Mouse (Mus musculus) lung, postnatal 25 days (tissue): ENCODE data around the gene Gm266.
A peak's percentile ranks its signal among the peaks of the same experiment; 100 is the strongest.
"Not testable (repeated sequence)": the region's sequence is repeated elsewhere in the genome, so short reads cannot be mapped to it uniquely, and the experiment has no call there.

Experiments
- DNase-seq: peaks from one replicate; pipeline ENCODE4 v3.0.0; 2022; ENCODE audit warnings: low spot score

The Gm266 gene

DNA sequence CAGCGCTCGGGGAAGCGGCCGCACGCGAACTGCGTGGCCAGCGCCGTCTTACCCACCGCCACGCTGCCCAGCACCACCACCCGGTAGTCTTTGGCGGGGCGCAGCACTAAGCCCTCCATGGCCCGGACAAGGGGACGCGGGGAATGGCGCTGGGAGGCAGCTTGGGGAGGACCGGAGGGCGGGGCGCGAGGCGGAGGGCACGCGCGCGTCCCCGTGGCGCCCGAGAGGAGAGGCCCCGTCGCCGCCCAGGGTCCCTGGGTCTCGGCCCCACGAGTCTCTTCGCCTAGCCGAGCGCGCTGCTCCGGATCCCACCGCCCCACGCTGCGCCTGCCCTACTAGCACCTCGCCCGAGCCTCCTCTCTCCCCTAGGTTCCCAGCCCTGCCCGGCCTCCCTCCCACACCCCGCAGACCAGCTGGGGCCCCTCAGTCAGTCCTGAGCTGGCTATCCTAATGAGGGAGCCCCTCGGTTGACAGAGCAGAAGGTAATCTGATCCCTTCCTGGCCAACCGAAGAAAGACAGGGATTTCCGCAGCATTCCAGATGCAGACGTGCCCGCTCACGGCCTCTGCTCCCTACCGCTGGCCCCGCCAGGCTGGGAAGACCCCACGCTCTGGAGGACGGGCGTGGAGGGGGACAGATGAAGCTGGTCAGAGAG is at the start of gene Gm266:
TSS of gene Gm266 (minus strand) at position 172 of the 655 bp plus-strand sequence.
- DNase-seq = no peak

DNA sequence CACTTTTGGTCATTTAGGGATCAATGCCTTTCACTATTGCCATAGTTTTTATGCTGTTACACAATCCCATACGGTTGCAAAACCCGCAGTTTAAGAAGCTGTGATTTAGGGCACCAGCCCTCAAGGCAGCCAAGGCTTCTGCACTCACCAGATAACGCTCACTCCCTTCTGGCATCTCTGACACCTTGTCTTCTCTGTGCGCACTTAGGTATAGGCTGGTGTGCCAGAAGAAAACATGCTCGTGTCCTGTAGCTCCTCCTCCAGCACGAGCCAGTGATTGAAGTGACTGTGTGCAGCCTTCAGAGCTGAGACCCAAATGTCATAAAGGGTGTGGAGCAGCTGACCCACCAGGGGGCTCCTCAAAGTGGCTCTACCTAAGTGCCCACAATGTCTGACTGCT is 49.7 kb upstream of the Gm266 start:
- peak; percentile 13 for DNase-seq

DNA sequence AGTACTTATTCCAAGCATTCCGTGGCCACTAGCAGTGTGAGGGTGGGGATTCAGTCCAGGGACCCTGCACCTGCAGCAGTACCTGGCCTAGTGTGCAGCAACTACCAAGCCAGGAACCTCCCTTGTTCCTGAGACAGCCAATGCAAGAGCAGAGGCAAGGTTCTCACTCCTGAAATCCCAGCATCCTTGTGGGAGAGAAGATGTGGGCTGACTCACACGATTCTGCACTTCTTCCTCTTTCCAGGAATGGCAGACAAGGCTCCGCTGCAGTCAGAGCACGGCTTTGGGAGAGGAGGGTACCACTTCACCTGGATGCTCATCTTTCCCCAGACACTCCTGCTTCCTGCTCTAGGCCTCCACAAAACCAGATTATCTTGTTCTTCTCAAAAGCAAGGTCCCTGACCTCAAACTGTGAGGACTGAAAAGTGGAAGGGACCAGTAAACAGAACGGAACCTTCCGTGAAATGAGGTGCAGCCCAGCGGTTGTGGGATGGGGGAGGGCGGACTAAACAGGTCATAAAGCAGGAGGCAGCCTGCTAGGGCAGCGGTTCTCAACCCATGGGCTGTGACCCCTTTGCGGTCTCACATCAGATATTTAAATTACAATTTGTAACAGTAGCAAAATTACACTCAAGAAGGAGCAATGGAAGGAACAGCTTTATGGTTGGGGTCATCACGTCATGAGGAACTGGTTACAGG is 47.6 kb upstream of the Gm266 start:
- no peak for DNase-seq

DNA sequence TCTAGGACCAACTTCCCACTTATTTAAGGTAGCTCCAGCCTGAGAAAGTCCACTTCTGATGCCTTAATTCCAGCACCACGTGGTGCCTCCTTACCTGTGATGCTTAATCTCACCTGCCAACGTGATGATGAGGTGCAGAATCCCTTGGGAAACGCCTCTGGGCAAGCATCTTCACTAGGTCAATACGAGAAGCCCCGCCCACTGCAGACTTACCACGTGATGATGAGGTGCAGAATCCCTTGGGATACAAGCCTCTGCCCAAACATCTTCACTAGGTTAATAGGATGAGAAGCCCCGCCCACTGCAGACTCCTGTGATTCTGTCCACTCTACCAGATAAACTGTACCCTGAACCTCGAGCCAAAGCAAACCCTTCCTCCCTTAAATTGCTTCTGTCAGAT is 43.6 kb upstream of the Gm266 start:
- no peak for DNase-seq

DNA sequence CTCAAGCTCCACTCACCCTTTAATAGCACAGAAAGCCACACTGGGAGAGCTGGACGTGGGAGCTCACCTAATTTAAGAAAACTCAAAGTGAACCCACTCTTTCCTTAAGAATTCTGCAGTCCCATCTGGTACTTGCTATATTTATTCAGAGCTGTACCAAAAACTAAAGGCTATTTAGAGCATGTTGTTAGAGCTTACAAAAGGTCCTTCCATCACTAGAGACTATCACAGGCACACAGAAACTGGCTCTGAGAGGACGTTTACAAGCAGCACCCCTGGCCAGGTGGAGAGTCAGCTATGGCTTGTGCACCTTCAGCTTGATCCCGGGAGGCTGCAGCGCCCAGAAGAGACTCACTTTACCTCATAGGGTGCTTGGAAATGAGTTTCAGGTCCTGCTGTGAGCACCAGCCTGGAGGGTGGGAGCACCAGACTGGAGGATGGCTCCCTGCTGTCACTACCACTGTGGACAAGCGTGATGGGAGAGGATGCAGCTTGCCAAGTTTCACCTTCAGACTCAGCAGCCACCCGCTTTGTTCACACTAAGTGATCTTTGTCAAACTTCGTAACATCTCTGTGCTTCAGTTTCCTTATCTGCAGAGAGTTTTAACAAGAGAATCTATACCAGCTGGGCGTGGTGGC is 42.1 kb upstream of the Gm266 start:
- DNase-seq = no peak

DNA sequence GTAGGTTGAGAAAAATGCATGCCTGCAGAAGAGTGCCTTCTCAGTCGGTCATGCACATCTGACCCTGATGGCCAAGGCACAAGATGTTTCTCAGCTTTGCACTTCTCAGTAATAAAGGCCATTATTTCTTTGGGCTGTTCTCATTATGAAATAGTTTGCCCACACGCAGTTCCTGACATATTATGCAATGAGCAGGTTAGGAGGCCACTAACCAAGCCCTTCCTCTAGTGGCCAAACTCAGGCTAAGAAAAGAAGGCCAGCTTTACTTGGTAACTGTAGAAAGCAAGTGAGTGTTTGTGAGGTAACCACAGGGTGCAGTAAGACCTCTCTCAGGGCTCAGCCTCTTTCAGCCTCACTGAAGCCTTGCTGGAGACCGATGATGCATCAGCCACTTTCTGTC is 39.3 kb upstream of the Gm266 start:
- peak; percentile 43 for DNase-seq

DNA sequence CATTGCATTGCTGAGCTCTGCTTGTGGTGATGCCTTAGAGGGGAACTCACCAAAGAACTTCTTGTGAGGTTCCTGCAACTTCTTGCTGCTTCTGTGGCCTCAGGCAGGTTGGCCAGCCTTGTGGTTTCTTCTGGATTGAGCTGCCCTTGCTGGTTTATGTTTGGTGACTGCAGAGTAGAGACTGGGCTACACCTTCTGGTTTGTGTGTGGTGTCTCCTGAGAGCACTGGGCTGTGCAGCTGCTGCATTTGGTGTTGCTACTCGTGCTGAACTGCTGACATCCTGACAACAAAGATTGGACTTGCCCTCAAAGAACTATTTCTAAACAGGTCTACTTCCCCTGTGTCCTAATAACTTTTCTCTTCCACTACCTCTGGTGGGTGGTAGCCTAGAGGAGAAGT is 38.8 kb upstream of the Gm266 start:
- no peak for DNase-seq

DNA sequence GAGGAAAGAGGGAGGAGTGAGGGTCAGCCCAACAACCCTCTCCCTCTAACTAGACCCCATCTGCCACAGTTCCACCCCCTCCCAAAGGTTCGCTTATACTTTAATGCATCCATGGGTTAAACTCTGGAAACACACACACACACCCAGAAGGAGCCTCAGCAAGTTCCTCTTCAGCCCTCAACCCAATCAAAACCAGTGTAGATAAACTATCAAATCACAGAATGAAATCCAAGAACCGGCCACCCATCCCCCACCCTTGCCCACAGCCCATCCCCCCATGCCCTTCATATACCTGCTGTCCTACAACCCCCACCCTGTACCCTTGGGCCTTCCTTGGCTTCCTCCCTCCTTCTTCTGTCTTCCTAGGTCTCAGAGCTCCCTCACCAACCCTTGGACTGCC is 35.4 kb upstream of the Gm266 start:
- DNase-seq = no peak

DNA sequence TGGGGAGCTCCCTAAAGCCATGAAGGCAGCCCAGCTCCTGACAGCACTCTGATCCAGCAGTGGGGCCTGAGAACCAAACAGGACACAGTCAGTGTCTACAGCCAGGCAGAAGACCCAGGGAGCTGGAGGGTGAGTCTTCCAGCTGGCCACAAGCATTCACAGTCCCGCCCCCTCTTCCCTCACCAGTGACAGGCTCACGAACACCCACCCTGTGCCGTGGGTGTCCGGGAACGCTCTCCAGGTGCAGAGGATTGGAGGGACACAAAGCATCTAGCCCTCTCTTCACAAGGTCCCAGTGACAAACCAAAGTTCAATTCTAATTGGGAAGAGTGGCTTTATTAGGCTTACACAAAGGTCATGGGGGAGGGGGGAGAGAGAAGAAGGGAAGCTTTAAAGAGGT is 34.2 kb upstream of the Gm266 start:
- DNase-seq = no peak

DNA sequence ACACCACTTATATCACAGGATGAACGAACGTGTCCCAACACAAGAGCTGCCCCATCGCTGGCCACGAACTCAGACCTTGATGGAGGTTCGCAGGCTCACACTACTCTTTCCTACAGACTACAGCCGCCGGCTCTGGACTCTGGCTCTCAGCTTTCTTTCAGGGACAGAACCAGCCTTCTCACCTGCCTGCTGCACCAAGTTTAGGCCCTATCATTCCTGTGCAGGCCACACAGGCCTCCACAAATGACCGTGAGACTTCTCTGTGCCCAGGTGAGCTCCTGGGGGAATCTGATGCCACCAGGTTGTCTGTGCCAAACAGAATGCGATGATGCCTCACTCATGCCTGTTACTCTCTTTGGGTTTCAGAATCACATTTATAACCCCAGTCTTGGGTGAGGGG is 32.8 kb upstream of the Gm266 start:
- DNase-seq = no peak

DNA sequence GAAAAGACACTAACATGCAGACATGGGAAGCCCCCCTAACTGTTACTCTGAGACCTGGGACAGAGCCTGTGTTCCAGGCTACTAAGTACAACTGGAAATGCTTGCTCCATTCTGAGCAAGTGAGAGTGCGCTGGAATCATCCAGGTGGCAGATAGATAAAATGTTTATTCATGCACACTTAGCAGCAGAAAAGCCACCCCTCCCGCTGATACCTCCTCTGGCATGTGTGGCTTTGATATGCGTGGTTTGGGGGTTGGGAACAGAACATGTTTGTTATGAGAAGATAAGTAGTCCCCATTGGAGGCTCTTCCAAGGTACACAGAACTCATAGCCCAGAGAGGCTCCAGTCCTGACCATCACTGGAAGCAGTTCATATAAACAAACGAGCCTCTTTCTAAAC is 32.3 kb upstream of the Gm266 start:
- DNase-seq = no peak

DNA sequence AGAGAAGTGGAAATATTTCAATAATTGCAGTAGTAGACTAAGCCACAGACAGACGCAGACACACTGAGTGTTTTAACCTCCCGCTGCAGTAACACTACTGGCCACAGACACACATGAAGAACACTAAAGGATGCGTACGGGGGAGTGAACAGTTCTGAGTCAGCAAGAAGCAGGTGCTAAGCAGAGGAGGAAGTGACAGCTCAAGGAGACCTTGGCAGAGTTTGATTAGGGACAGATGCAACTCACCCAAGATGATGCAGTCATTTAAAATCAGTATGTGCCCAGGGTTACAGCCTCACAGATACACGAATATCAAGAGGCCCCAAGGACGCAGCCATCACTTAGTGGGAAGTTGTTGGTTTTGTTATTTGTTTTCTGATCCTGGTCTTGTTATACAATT is 31.2 kb upstream of the Gm266 start:
- DNase-seq = no peak

DNA sequence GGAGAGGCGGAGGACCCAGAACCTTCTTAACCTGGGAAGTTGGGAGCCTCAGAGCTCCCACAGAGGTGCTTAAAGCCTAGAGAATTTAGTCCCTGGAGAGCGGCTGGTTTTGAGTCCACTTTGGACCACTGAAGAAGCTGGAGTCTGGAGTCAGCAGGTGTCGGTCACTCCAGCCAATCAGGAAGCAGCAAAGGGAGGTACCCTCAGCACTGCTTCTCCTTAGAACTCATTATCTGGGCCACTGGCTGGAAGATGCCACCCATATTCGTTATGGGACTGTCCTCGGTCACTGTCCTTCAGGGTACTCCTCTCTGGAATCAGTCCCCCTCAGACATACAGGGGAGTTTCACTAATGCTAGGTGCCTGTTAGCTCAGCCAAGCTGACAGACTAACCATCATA is 30.3 kb upstream of the Gm266 start:
- DNase-seq = no peak

DNA sequence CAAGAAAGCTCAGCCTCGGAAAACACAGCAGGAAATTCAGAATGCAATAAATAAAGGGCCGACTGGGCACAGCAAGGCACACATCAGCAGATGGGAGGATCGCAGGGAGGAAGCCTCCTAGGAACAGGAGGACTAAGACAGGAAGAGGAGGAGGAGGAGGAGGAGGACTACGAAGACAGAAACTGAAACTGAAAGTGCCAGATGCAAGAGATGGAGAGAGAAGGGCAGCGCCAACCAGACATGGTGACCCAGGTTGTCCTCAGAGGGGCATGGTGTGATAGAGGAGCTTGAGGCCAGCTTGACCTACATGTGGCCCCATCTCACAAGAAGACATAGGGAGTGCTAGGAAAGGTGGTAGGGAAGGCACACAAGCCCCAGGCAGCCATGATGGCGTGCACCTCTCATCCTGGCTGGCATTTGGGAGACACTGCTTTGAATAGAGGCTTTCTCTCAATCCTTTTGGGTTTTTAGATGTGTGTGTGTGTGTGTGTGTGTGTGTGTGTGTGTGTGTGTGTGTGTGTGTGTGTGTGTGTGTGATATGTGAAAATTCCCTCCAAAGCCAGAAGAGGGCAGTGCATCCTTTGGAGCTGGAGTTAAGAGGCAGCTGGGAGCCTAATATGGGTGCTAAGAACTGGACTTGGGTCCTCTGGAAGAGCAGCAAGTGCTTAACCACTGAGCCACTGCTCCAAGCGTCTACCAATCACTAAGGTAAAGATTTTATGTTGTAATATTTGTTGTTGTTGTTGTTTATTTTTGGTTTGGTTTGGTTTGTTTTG is 29.4 kb upstream of the Gm266 start:
- no peak for DNase-seq

DNA sequence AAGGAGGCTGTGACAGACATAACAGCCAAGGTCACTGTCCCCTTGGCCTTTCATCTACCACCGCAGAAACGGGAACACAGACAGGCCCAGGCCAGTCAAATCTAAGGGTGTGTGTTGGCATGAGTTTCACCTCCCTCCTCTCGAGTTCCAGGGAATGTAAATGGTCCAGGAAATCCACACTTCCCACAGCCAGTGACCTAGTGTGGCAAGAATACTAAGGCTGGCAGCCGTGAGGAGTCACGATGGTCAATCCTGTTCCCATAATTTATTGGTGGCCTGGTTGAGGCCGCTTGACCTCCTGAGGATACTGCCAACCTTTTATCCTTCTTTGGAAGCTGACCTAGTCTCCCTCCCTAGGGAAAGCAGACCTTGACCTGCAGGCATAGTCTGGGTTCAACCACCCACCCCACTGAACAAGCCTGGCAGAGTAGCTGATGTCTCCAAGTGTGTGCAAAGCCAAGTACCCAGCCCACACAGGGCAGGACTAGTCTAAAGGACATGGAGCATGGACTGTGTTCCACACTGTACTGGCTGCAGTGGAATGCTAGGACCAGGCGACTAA is 28.7 kb upstream of the Gm266 start:
- DNase-seq = no peak

DNA sequence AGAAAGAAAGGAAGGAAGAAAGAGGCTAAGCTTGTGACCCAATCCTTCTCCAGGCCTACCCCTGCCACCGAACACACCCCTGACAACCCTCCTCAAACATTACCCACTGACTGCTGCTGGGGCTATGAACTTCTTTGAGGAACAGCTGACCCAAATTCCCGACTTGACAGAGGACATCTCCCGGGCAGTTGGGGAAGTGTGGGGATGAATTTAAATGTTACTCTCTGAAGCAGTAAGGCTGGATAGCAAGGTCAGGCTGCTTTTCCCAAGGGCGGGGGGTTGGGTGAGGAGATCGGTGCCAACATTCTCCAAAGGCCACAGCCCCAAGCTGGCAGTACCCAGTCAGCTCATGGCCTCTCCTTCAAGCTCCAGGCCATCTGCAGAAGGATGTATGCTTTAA is 28.1 kb upstream of the Gm266 start:
- DNase-seq = no peak

DNA sequence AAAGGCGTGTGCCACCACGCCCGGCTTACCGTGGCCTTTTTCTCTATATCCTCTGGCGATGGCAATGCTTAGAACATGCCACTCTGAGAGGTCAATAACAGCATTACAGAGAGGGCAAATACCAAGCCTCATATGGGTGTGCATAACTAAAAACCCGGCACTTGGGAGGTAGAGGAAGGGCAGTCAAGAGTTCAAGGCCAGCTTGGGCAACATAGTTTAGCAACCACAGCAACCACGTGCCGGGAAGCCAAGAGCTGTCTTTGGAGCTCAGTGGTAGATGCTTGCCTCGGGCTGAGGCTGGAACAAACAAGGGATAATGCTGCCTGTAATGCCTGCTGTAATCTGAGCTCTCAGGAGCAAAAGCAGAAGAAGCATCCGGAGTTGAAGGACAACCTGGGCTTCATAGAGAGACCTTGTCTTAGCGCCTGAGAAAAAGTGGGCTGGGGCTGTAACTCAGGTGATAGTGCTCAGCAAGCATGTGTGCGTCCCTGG is 27.0 kb upstream of the Gm266 start:
- DNase-seq = no peak

DNA sequence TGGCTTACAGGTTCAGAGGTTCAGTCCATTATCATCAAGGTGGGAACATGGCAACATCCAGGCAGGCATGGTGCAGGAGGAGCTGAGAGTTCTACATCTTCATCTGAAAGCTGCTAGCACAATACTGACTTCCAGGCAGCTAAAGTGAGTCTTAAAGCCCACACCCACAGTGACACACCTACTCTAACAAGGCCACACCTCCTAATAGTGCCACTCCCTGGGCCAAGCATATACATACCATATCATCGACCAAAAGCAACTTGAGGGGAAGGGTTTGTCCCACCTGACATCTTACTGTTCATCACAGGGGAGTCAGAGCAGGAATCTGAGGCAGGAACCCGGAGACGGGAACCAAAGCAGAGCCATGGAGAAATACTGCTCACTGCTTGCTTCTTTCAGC is 22.8 kb upstream of the Gm266 start:
- not testable (repeated sequence) for DNase-seq

DNA sequence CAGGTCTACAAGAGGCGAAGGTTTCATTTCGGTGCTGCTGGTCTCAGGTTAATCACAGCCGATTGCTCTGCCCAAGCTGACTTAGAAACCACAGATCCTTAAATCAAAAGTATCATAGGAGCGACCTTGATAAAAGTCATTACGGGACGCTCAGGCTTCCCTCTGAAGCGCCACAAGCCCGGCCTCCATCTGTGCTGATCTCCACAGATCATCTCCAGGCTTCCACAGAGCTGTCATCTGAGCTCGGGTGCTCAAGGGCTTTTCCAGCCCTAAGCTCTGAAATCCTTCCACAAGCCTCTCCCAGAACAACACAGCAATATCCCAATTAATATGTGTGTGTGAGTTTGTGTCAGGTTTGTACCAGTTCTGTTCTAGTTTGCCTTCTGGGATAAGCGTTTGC is 22.3 kb upstream of the Gm266 start:
- DNase-seq = no peak

DNA sequence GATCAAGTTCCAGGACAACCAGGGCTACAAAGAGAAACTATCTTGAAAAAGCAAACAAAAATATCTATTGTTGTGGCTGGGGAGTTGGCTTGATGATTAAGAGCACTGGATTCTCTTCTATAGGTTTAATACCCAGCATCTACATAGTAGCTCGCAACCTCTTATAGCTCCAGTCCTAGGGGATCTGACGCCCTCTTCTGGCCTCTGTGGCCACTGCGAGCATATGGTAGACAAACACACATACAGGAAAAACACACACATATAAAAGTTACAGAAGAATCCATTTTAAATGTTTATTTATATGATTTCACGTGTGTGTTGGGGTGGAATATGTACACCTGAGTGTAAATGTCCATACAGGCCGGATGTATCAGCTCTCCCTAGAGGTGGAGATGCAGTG is 21.4 kb upstream of the Gm266 start:
- no peak for DNase-seq

DNA sequence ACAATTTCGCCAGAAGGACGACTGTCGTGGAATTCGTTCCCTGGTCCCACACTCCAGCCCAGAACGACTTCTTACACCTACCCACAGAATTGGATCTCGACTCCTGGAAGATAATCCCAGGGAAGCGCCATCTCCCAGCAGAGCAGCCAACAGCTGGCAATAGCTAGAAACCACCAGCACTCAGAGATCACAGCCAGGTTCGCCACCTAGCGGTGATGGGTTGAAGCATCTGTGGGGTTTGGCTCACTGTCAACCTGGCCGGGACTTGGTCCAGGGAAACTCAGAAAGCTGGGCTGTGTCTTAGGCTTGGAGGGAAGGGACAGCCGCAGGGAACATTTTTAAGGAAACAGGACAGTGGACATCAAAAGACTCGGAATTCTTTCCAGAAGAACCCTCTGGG is 19.3 kb upstream of the Gm266 start:
- peak; percentile 88 for DNase-seq

DNA sequence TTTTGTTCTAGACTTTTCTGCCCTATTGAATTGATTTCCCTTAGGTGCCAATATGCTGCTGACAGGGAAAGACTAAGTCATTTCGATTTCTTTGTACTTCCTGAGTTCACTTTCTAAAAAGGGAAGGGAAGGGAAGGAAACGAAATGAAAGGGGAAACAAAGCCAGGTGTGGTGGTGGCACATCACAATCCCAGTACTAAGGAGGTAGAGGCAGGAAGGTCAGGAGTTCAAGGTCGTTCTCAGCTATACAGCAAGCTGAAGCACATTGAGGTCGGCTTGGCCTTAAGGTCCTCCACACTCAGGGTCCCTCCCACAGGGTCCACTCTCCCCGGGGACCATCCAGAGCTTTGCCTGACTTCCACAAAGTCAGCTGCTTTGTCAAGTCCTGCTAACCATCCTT is 17.9 kb upstream of the Gm266 start:
- no peak for DNase-seq
